ENCODE assay signal across 15 mouse cellular contexts in genomic region chr10:119099092-119099792, GRCm38 (mm10).
A peak's percentile ranks its signal among the peaks of the same experiment; 100 is the strongest.
DNase-seq lines count a peak whose midpoint lies in the region; ATAC-seq and TF ChIP-seq lines count a peak whose summit lies in the region.
"Had no signal": no experiment of that assay in that cellular context is flagged by ENCODE, and none has a peak within 500 bp of the region (broad histone marks: within the 10 kb centered on the region; RNA-seq: fewer than 3 reads in every experiment).

No protein-coding gene starts in this region.

- H3K4me2 ChIP-seq in heart, embryonic 16.5 days (ENCODE audit: low read depth, low read length), result peak overlapping the region; percentile 28; the same call in 1 of the 2 replicates
- no peak overlapping the region for H3K4me2 ChIP-seq in stomach, embryonic 14.5 days (replicated peaks; ENCODE audit: low read depth, low read length)
- H3K4me2 ChIP-seq in stomach, postnatal 0 days (replicated peaks; ENCODE audit: low read depth), result no peak overlapping the region
- H3K4me2 ChIP-seq in stomach, embryonic 16.5 days (ENCODE audit: low read depth, low read length), result no peak overlapping the region
- H3K4me2 ChIP-seq: kidney, embryonic 15.5 days; midbrain, embryonic 12.5 days; neural tube, embryonic 13.5 days had no signal

- no peak for TF ChIP-seq CTCF in stomach, postnatal 0 days (IDR thresholded peaks at IDR 0.05; ENCODE audit: low read depth)

- intact Hi-C loops in heart, postnatal 25 days (cut with DNase I), result no loop called here

- H3K4me3 ChIP-seq in heart, embryonic 16.5 days (ENCODE audit: low read length), result no peak overlapping the region
- H3K4me3 ChIP-seq in stomach, embryonic 14.5 days (ENCODE audit: low read depth, low read length), result no peak overlapping the region
- no peak overlapping the region for H3K4me3 ChIP-seq in stomach, postnatal 0 days (ENCODE audit: low read depth, low read length)
- H3K4me3 ChIP-seq in stomach, embryonic 16.5 days (replicated peaks; ENCODE audit: low read length), result no peak overlapping the region
- H3K4me3 ChIP-seq: gastrocnemius, adult 2 months; kidney, embryonic 15.5 days; midbrain, embryonic 12.5 days; neural tube, embryonic 13.5 days had no signal

- H3K9ac ChIP-seq in heart, embryonic 16.5 days (ENCODE audit: low read length), result no peak overlapping the region
- H3K9ac ChIP-seq in stomach, embryonic 14.5 days (replicated peaks; ENCODE audit: low read depth, low read length), result no peak overlapping the region
- no peak overlapping the region for H3K9ac ChIP-seq in stomach, postnatal 0 days (ENCODE audit: low read length)
- H3K9ac ChIP-seq in stomach, embryonic 16.5 days (ENCODE audit: low read length), result no peak overlapping the region
- H3K9ac ChIP-seq: kidney, embryonic 15.5 days; midbrain, embryonic 12.5 days; neural tube, embryonic 13.5 days had no signal

- no peak overlapping the region for H3K27ac ChIP-seq in heart, embryonic 16.5 days (ENCODE audit: low read length)
- no peak overlapping the region for H3K27ac ChIP-seq in stomach, embryonic 14.5 days (ENCODE audit: low read length)
- no peak overlapping the region for H3K27ac ChIP-seq in stomach, postnatal 0 days (replicated peaks)
- H3K27ac ChIP-seq in stomach, embryonic 16.5 days (ENCODE audit: low read length), result no peak overlapping the region
- H3K27ac ChIP-seq: kidney, embryonic 15.5 days; midbrain, embryonic 12.5 days; neural tube, embryonic 13.5 days had no signal

- 0 out of 2 replicates have a peak, but pooled peaks cover 3% of the 10 kb centered on the region for H3K9me3 ChIP-seq in heart, embryonic 16.5 days (replicated peaks; ENCODE audit: control insufficient read depth, low read length)
- H3K9me3 ChIP-seq in stomach, embryonic 14.5 days (ENCODE audit: control insufficient read depth, low read depth, low read length), result no peaks in the 10 kb centered on the region
- no peaks in the 10 kb centered on the region for H3K9me3 ChIP-seq in stomach, postnatal 0 days (ENCODE audit: control insufficient read depth, low read length)
- no peaks in the 10 kb centered on the region for H3K9me3 ChIP-seq in stomach, embryonic 16.5 days (replicated peaks; ENCODE audit: control insufficient read depth, low read length)
- H3K9me3 ChIP-seq: kidney, embryonic 15.5 days; midbrain, embryonic 12.5 days had no signal

- no peak for TF ChIP-seq EP300 in stomach, postnatal 0 days (optimal IDR thresholded peaks at IDR 0.05)

- WGBS in heart, embryonic 16.5 days, result 24% methylated on average over 10 of the region's 10 CpGs
- WGBS in stomach, embryonic 14.5 days, result 40% methylated on average over 10 of the region's 10 CpGs
- 47% methylated on average over 10 of the region's 10 CpGs for WGBS in stomach, postnatal 0 days
- WGBS in stomach, embryonic 16.5 days, result 50% methylated on average over 10 of the region's 10 CpGs

- peak; percentile 36 to 51 for DNase-seq in cerebellum, postnatal 10 days
- no peak for DNase-seq in cerebellum, postnatal 4 days (ENCODE audit: low spot score in 2 of 2)
- DNase-seq in heart, postnatal 25 days (ENCODE audit: low spot score), result no peak
- DNase-seq in stomach, postnatal 0 days (ENCODE audit: low spot score), result no peak
- DNase-seq in right cerebral cortex, postnatal 14 days, result no peak
- DNase-seq: cerebellum, adult 9-10 months; gastrocnemius, adult 2 months; right cerebral cortex, adult 18-20 months had no signal

- no peak for ATAC-seq in heart, embryonic 16.5 days (replicated peaks; ENCODE audit: extremely low read depth, insufficient read depth, low FRiP score)
- ATAC-seq in stomach, embryonic 14.5 days (ENCODE audit: insufficient number of reproducible peaks, insufficient read depth, low FRiP score, low read depth), result 0 out of 2 replicates have a peak, but pooled peaks have one; percentile 6
- ATAC-seq in stomach, postnatal 0 days (ENCODE audit: low FRiP score, low TSS enrichment), result no peak
- peak; percentile 35; the same call in 1 of the 2 replicates for ATAC-seq in stomach, embryonic 16.5 days (ENCODE audit: insufficient read depth, low FRiP score)
- ATAC-seq: Patski had no signal

- H3K4me1 ChIP-seq in heart, embryonic 16.5 days (ENCODE audit: control insufficient read depth, insufficient read depth, low read length), result peaks cover 4% of the 10 kb centered on the region; the same call in 1 of the 2 replicates
- H3K4me1 ChIP-seq in stomach, embryonic 14.5 days (ENCODE audit: control insufficient read depth, insufficient read depth, low read length), result no peaks in the 10 kb centered on the region
- H3K4me1 ChIP-seq in stomach, postnatal 0 days (replicated peaks; ENCODE audit: control insufficient read depth, insufficient read depth), result no peaks in the 10 kb centered on the region
- H3K4me1 ChIP-seq in stomach, embryonic 16.5 days (ENCODE audit: control insufficient read depth, insufficient read depth, low read length), result peaks cover 5% of the 10 kb centered on the region; the same call in 1 of the 2 replicates
- H3K4me1 ChIP-seq: kidney, embryonic 15.5 days; neural tube, embryonic 13.5 days had no signal

- H3K27me3 ChIP-seq in heart, embryonic 16.5 days (ENCODE audit: control insufficient read depth, insufficient read depth, low read length), result no peaks in the 10 kb centered on the region
- no peaks in the 10 kb centered on the region for H3K27me3 ChIP-seq in stomach, embryonic 14.5 days (ENCODE audit: control insufficient read depth, insufficient read depth, low read length)
- H3K27me3 ChIP-seq in stomach, postnatal 0 days (ENCODE audit: control insufficient read depth, insufficient read depth, low read length), result no peaks in the 10 kb centered on the region
- H3K27me3 ChIP-seq in stomach, embryonic 16.5 days (ENCODE audit: control insufficient read depth, insufficient read depth, low read length), result no peaks in the 10 kb centered on the region
- H3K27me3 ChIP-seq: kidney, embryonic 15.5 days; midbrain, embryonic 12.5 days; neural tube, embryonic 13.5 days; Patski had no signal

- H3K36me3 ChIP-seq in heart, embryonic 16.5 days (ENCODE audit: control insufficient read depth, insufficient read depth), result no peaks in the 10 kb centered on the region
- no peaks in the 10 kb centered on the region for H3K36me3 ChIP-seq in stomach, embryonic 14.5 days (ENCODE audit: control insufficient read depth, insufficient read depth, low read length)
- no peaks in the 10 kb centered on the region for H3K36me3 ChIP-seq in stomach, postnatal 0 days (ENCODE audit: control insufficient read depth, insufficient read depth, low read length)
- H3K36me3 ChIP-seq in stomach, embryonic 16.5 days (ENCODE audit: control insufficient read depth, insufficient read depth, low read length), result no peaks in the 10 kb centered on the region
- H3K36me3 ChIP-seq: kidney, embryonic 15.5 days; midbrain, embryonic 12.5 days; neural tube, embryonic 13.5 days had no signal

Comparison
In these comparisons a context has a peak if more than half of its experiments do, and no peak if none do; other contexts are left out.
1. DNase-seq: peak in cerebellum, postnatal 10 days (2 of 2); none in cerebellum, postnatal 4 days (0 of 2), heart, postnatal 25 days (single experiment), stomach, postnatal 0 days (single experiment) and right cerebral cortex, postnatal 14 days (single experiment).
2. ATAC-seq: peak in stomach, embryonic 14.5 days (single experiment) and stomach, embryonic 16.5 days (single experiment); none in heart, embryonic 16.5 days (single experiment) and stomach, postnatal 0 days (single experiment).